Mouse (Mus musculus) small intestine, adult 2 months (tissue): ENCODE measurements around the gene Tspan33.

Experiments
- CTCF ChIP-seq: fragments of 200-500 bp; IDR thresholded peaks from 2 replicates; pipeline ENCODE4 v1.5.1; 2012; ENCODE audit warnings: low read depth, mild to moderate bottlenecking, control low read depth, inconsistent platforms, low read length, moderate library complexity, mixed read lengths; ENCODE audit not compliant: insufficient replicate concordance, insufficient read length; ENCODE audit errors: extremely low read depth
- POLR2A ChIP-seq: fragments of 200-500 bp; IDR thresholded peaks from 2 replicates; pipeline ENCODE4 v1.6.1; 2012; ENCODE audit warnings: low read depth, mild to moderate bottlenecking, control low read depth, inconsistent platforms, low read length, moderate library complexity

- no peak for TF ChIP-seq CTCF
- TF ChIP-seq POLR2A, result no peak
Observed at GRCm38 (mm10) chr6:29699085-29699745, 5.2 kb downstream of the Tspan33 start.
